Mouse (Mus musculus) heart, embryonic 15.5 days (tissue): ENCODE data around the gene Me1. TPM values are rescaled to one million over a fixed set of nuclear protein-coding genes. Genes with fewer than 3 reads are reported as not detected.

Source experiments
- ATAC-seq: fragments of 200-750 bp; cut with Nextera tagmentation; replicated peaks from 2 replicates; pipeline ENCODE4 v1.8.0; 2017; ENCODE audit warnings: low read depth, moderate TSS enrichment; ENCODE audit not compliant: insufficient number of reproducible peaks, insufficient read depth, low FRiP score
- H3K27ac ChIP-seq: fragments of 300-500 bp; sonication (generic); 2 replicates; pipeline ENCODE4 v1.5.1; 2015; ENCODE audit warnings: mild to moderate bottlenecking, inconsistent platforms
- H3K27me3 ChIP-seq: fragments of 300-500 bp; sonication (generic); 2 replicates; pipeline ENCODE4 v1.6.1; 2015; ENCODE audit warnings: inconsistent platforms
- H3K36me3 ChIP-seq: fragments of 300-500 bp; sonication (generic); 2 replicates; pipeline ENCODE4 v1.6.1; 2015; ENCODE audit warnings: mild to moderate bottlenecking, inconsistent platforms
- H3K4me1 ChIP-seq: fragments of 300-500 bp; sonication (generic); replicated peaks from 2 replicates; pipeline ENCODE4 v1.6.1; 2015; ENCODE audit warnings: inconsistent platforms
- H3K4me2 ChIP-seq: fragments of 300-500 bp; sonication (generic); 2 replicates; pipeline ENCODE4 v1.6.1; 2015; ENCODE audit warnings: inconsistent platforms, mild to moderate bottlenecking, moderate library complexity
- H3K4me3 ChIP-seq: fragments of 300-500 bp; sonication (generic); 2 replicates; pipeline ENCODE4 v1.5.1; 2015; ENCODE audit warnings: mild to moderate bottlenecking, inconsistent platforms
- H3K9ac ChIP-seq: fragments of 300-500 bp; sonication (generic); 2 replicates; pipeline ENCODE4 v1.6.1; 2015; ENCODE audit warnings: mild to moderate bottlenecking, inconsistent platforms
- H3K9me3 ChIP-seq: fragments of 300-500 bp; sonication (generic); replicated peaks from 2 replicates; pipeline ENCODE4 v1.6.1; 2016; ENCODE audit warnings: inconsistent platforms
- WGBS: fragments of 180-500 bp; shearing (Covaris S2); methylation state at CpG from one replicate; pipeline ENCODE4 v1.1.7; 2015; ENCODE audit warnings: mixed read lengths; 5-methylcytosine and 5-hydroxymethylcytosine counted together
- polyA plus RNA-seq: library from polyadenylated mRNA; unstranded; fragments of >200 nt; fragmentation: Nextera tagmentation; extraction: Ambion mirVana; gene quantifications from 2 replicates; pipeline ENCODE4 v1.2.1, GENCODE M21; 2015

The Me1 gene
- 27.9 and 32.4 TPM in 2 replicates for polyA plus RNA-seq

GRCm38 (mm10) chr9:86695818-86696261 lies at the start of gene Me1:
Gene Me1 (minus strand): TSS chr9:86695953.
- no peaks in the 10 kb centered on the region for H3K36me3 ChIP-seq
- H3K27ac ChIP-seq, result peak within 1 kb of the TSS; percentile 76
- peak within 1 kb of the TSS; percentile 81 for H3K9ac ChIP-seq
- peaks cover 10% of the 10 kb centered on the region for H3K4me1 ChIP-seq
- WGBS, result 1% methylated on average over 21 of the region's 46 CpGs
- no peaks in the 10 kb centered on the region for H3K27me3 ChIP-seq
- peak within 1 kb of the TSS; percentile 79 for H3K4me3 ChIP-seq
- ATAC-seq, result peak; percentile 83
- H3K9me3 ChIP-seq, result no peaks in the 10 kb centered on the region
- H3K4me2 ChIP-seq, result peak within 1 kb of the TSS; percentile 84

GRCm38 (mm10) chr9:86744041-86744440 lies 48.3 kb upstream of the Me1 start:
- WGBS, result 46% methylated on average over 5 of the region's 5 CpGs
- no peaks in the 10 kb centered on the region for H3K27me3 ChIP-seq
- no peak overlapping the region for H3K9ac ChIP-seq
- peak overlapping the region; percentile 44 for H3K4me3 ChIP-seq
- H3K36me3 ChIP-seq, result no peaks in the 10 kb centered on the region
- peak overlapping the region; percentile 59 for H3K4me2 ChIP-seq
- H3K9me3 ChIP-seq, result no peaks in the 10 kb centered on the region
- H3K4me1 ChIP-seq, result peaks cover 19% of the 10 kb centered on the region
- 0 out of 2 replicates have a peak overlapping the region, but pooled peaks have one; percentile 55 for H3K27ac ChIP-seq
- ATAC-seq, result no peak

- Histone ChIP-seq H3K4me1 (peaks cover 25% of the 10 kb centered on the region), H3K27ac (peak within 1 kb of the TSS; percentile 55), H3K4me2 (peak within 1 kb of the TSS; percentile 59), H3K4me3 (peak within 1 kb of the TSS; percentile 44), H3K27me3 (no peaks in the 10 kb centered on the region), H3K9ac (peak within 1 kb of the TSS; percentile 36; the same call in 1 of the 2 replicates), H3K9me3 (no peaks in the 10 kb centered on the region), H3K36me3 (no peaks in the 10 kb centered on the region)
- peak; percentile 59 for ATAC-seq
- WGBS, result 3% methylated on average over 19 of the region's 19 CpGs
Measured at GRCm38 (mm10) chr9:86742959-86743911, 47.5 kb upstream of the Me1 start, which contains the start of gene Prss35. Gene Prss35 (plus strand): TSS chr9:86743649.

GRCm38 (mm10) chr9:86739971-86740370 lies 44.2 kb upstream of the Me1 start:
- Histone ChIP-seq H3K9me3 (no peaks in the 10 kb centered on the region), H3K4me2 (no peak overlapping the region), H3K4me3 (no peak overlapping the region), H3K27ac (no peak overlapping the region), H3K27me3 (no peaks in the 10 kb centered on the region), H3K36me3 (no peaks in the 10 kb centered on the region), H3K9ac (no peak overlapping the region), H3K4me1 (peaks cover 30% of the 10 kb centered on the region)
- WGBS, result 36% methylated on average over 3 of the region's 3 CpGs
- no peak for ATAC-seq

GRCm38 (mm10) chr9:86738801-86739200 lies 43.0 kb upstream of the Me1 start:
- no peaks in the 10 kb centered on the region for H3K36me3 ChIP-seq
- no peak overlapping the region for H3K4me2 ChIP-seq
- no peaks in the 10 kb centered on the region for H3K27me3 ChIP-seq
- no peaks in the 10 kb centered on the region for H3K9me3 ChIP-seq
- peaks cover 30% of the 10 kb centered on the region for H3K4me1 ChIP-seq
- H3K4me3 ChIP-seq, result no peak overlapping the region
- ATAC-seq, result no peak
- no peak overlapping the region for H3K9ac ChIP-seq
- H3K27ac ChIP-seq, result no peak overlapping the region
- 89% methylated on average over 8 of the region's 8 CpGs for WGBS

- no peak overlapping the region for H3K27ac ChIP-seq
- H3K9ac ChIP-seq, result no peak overlapping the region
- H3K9me3 ChIP-seq, result no peaks in the 10 kb centered on the region
- no peak overlapping the region for H3K4me2 ChIP-seq
- H3K27me3 ChIP-seq, result no peaks in the 10 kb centered on the region
- no peak overlapping the region for H3K4me3 ChIP-seq
- no peak for ATAC-seq
- 86% methylated on average over 1 of the region's 1 CpGs for WGBS
- H3K36me3 ChIP-seq, result no peaks in the 10 kb centered on the region
- H3K4me1 ChIP-seq, result peaks cover 24% of the 10 kb centered on the region
Measured at GRCm38 (mm10) chr9:86738067-86738466, 42.3 kb upstream of the Me1 start.

- Histone ChIP-seq H3K27me3 (no peaks in the 10 kb centered on the region), H3K27ac (peak overlapping the region; percentile 66), H3K36me3 (no peaks in the 10 kb centered on the region), H3K9ac (no peak overlapping the region), H3K4me2 (no peak overlapping the region), H3K9me3 (no peaks in the 10 kb centered on the region), H3K4me1 (peaks cover 21% of the 10 kb centered on the region), H3K4me3 (no peak overlapping the region)
- 51% methylated on average over 4 of the region's 4 CpGs for WGBS
- ATAC-seq, result peak; percentile 73
Measured at GRCm38 (mm10) chr9:86736991-86737390, 41.2 kb upstream of the Me1 start.

- Histone ChIP-seq H3K4me2 (no peak overlapping the region), H3K4me3 (no peak overlapping the region), H3K9me3 (no peaks in the 10 kb centered on the region), H3K27me3 (no peaks in the 10 kb centered on the region), H3K36me3 (no peaks in the 10 kb centered on the region), H3K4me1 (peaks cover 21% of the 10 kb centered on the region), H3K9ac (no peak overlapping the region), H3K27ac (no peak overlapping the region)
- 73% methylated on average over 9 of the region's 9 CpGs for WGBS
- no peak for ATAC-seq
Measured at GRCm38 (mm10) chr9:86734795-86735194, 39.0 kb upstream of the Me1 start.

- Histone ChIP-seq H3K9me3 (no peaks in the 10 kb centered on the region), H3K4me2 (no peak overlapping the region), H3K27ac (no peak overlapping the region), H3K4me1 (peaks cover 18% of the 10 kb centered on the region), H3K4me3 (no peak overlapping the region), H3K27me3 (no peaks in the 10 kb centered on the region), H3K9ac (no peak overlapping the region), H3K36me3 (no peaks in the 10 kb centered on the region)
- ATAC-seq, result no peak
Measured at GRCm38 (mm10) chr9:86734357-86734756, 38.6 kb upstream of the Me1 start.

GRCm38 (mm10) chr9:86729811-86730210 lies 34.1 kb upstream of the Me1 start:
- 94% methylated on average over 3 of the region's 3 CpGs for WGBS

GRCm38 (mm10) chr9:86729084-86729483 lies 33.3 kb upstream of the Me1 start:
- no peak overlapping the region for H3K9ac ChIP-seq
- H3K27ac ChIP-seq, result no peak overlapping the region
- no peaks in the 10 kb centered on the region for H3K36me3 ChIP-seq
- H3K4me3 ChIP-seq, result no peak overlapping the region
- H3K27me3 ChIP-seq, result no peaks in the 10 kb centered on the region
- 44% methylated on average over 1 of the region's 1 CpGs for WGBS
- no peaks in the 10 kb centered on the region; the same call in 1 of the 2 replicates for H3K4me1 ChIP-seq
- H3K4me2 ChIP-seq, result no peak overlapping the region
- no peak for ATAC-seq
- no peaks in the 10 kb centered on the region for H3K9me3 ChIP-seq

More at GRCm38 (mm10) chr9:86729811-86730210, 34.1 kb upstream of the Me1 start:
- H3K9ac ChIP-seq, result no peak overlapping the region
- H3K9me3 ChIP-seq, result no peaks in the 10 kb centered on the region
- no peaks in the 10 kb centered on the region for H3K27me3 ChIP-seq
- H3K4me1 ChIP-seq, result no peaks in the 10 kb centered on the region; the same call in 1 of the 2 replicates
- no peak for ATAC-seq
- no peaks in the 10 kb centered on the region for H3K36me3 ChIP-seq
- H3K27ac ChIP-seq, result no peak overlapping the region
- no peak overlapping the region for H3K4me2 ChIP-seq
- H3K4me3 ChIP-seq, result no peak overlapping the region
